Mouse (Mus musculus): ENCODE results near the gene Zfp410.
"Not testable (repeated sequence)": the region's sequence is repeated elsewhere in the genome, so short reads cannot be mapped to it uniquely, and the experiment has no call there.

Gene Zfp410

DNA sequence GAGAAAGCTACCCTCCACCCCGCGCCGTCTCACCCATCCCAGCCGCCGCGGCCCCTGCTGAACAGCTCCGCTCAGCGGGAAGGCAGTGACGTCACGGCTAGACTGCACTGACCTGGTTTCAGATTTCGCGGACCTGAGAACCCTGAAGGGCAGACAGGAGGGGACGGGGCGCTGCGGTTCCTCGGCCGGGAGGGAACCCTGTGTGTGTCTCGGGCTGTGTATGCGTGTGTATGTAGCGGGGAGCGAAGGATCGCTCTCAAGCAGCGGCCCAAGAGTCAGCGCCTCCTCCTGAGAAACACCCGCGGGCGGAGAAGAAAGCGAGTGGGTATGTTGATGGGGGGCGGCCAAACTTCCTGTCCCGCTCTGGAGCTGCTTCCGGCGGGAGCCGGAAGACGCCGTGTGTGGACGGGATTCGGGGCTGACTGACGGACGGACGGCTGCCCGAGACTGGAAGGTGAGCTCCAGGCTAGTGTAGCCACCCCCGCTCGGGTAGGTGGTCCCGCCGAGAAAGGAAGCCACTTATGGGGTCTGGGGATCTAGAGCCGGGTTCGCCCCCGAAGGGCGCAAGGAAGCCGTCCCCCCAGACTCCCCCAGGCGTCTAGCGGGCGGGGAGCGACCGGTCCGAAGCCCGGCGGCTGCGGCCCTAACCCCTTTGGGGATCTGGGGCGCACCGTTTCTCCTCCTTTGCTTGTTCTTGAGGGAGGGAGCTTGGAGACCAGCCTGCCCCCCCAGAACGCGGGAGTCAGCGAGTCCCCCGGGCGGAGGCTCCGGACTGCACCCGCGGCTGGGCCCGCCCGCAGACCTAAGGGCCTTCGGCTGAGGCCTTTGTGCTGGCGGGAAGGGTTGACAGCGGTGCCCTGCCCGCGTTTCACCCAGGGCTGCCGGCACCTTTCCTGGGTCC lies at the start of gene Zfp410:
Gene Zfp410 (plus strand): TSS at position 132 of the 901 bp plus-strand sequence.
- DNase-seq: peak; percentile 88

DNA sequence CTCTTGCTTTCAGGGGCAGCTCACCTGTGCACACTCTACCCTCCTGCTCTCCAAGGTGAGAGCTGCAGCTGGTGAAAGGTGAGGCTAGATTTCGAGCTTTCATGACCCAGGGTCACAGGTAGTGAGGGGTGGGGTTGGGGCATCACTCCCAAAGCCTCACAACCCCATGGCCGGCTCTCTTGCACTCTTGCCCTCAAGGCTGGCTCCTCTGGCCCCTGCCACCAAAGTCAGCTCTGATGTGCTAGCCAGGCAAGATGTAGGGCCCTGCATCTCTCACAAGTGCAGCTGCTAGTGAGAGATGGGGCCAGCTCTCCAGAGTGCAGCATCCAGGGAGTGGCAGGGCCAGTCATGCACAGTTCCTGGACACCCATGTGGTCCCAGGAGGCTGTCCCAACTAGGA lies 49.4 kb upstream of the Zfp410 start:
- no peak for DNase-seq

DNA sequence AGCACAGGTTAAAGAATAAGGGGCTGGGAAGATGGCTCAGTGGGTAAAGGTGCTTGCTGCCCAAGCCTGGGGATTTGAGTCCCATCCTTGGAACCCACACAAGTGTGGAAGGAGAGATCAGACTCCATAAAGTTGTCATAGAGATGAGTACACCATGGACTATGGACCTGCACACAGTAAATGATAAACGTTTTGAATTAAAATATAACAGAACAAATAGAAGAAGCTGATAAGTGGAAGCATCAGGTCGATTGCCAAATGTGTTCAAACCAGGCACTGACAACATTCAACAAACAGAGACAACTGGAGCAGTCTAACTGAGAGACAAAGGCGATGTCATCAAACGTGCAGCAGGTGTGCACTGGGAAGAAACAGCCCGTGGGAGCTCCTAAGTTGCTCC lies 43.3 kb upstream of the Zfp410 start:
- DNase-seq: no peak

DNA sequence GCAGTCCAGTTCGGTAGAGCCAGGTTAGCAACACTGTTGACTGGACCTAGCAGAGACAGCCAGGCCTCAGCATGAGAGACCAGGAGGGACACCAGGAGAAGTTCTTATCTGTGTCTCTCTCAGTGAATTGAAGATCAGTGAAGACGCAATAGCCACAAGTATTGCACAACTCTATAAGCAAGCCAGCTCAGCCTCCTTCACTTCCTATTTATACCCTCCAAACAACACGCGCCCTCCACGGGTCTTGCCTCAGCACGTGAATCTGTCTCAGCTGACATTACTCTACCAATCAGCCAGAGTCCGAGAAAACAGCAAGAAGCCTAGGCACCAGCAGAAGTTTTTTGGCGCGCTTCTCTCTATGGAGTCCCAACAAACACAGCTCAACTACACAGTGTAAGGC lies 41.4 kb upstream of the Zfp410 start:
- DNase-seq: no peak

DNA sequence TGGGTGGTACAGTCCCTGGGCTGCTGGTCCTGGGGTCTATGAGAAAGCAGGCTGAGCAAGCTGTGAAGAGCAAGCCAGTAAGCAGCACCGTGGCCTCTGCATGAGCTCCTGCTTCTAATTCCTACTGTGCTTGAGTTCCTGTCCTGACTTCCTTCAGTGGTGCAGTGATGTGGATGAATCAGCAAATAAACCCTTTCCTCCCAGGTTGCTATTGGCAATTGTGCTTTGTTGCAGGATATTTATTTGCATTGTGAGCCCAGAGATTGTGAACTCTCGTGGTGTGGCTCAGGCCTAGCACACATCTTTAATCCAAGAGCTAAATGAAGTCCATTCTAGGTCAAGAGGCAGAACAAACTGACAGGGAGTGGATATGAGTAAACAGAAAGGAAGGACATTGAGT lies 40.4 kb upstream of the Zfp410 start:
- no peak for DNase-seq

DNA sequence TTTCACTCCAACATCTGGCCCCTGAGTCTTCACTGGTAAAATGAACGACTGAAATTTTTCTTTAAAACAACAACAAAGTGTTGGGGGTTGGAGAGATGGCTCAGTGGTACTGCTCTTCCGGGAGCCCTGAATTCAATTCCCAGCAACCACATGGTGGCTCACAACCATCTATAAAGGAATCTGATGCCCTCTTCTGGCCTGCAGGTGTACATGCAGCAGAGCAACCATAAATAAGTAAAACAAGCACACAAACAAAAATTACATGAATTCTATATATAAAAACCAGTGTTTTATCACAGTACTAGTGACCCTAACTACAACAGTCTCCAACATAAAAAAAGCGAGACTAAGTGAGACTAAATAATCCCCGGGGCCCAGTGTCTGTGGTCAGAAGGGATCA lies 39.9 kb upstream of the Zfp410 start:
- DNase-seq: no peak

DNA sequence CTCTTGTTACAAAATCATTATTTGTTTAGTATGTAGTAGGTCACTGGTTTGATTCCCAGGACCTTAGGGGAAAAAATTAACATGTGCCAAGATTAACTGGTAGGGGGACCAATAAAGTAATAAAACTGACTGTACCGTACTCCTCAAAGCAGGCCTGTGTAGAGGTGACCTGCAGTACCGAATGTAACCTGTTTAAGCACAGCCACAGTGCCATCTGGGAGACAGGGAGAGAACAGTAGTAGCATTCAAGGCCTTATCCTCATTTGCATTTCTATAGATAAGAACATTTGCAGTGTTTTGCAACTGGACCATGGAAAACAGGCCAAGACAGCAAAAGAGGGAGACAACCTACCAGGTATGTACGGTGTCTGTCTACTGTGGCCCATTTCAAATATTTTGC lies 38.8 kb upstream of the Zfp410 start:
- no peak for DNase-seq

DNA sequence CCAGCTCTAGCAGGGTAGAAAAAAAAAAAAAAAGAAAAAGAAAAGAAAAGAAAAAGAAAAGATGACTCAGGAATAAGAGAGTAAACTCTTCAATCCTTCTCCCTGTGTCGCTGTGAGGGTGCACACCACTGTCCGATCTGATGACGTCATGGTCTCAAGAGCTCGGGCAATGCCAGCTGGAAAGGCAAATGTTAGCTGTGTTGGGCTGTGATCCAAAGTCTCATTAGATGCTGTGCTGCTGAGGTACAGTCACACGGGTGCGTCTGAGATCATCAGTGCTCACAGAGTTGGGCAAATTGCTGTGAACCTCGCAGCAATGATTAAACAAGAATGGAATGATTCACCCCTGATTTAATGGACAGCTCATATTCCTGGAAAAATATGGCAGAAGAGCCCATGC lies 37.8 kb upstream of the Zfp410 start:
- DNase-seq: no peak

DNA sequence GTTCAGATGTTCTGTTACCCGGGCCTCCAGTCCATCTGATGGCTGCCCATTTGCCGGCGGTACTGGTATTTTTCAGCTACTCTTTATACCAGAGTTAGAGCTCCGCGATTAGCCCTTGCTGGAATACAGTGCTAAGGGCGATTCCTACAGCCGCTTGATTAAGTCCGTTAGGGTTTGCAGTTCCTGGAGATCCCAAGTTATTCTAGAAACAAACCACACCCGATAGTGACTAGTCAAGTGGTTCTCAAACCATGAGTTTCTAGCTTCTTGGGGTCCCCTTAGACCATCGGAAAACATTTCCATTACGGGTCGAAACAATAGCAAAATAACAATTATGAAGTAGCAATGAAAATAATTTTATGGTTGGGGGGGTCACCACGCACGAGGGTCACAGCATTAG lies 32.3 kb upstream of the Zfp410 start:
- no peak for DNase-seq

DNA sequence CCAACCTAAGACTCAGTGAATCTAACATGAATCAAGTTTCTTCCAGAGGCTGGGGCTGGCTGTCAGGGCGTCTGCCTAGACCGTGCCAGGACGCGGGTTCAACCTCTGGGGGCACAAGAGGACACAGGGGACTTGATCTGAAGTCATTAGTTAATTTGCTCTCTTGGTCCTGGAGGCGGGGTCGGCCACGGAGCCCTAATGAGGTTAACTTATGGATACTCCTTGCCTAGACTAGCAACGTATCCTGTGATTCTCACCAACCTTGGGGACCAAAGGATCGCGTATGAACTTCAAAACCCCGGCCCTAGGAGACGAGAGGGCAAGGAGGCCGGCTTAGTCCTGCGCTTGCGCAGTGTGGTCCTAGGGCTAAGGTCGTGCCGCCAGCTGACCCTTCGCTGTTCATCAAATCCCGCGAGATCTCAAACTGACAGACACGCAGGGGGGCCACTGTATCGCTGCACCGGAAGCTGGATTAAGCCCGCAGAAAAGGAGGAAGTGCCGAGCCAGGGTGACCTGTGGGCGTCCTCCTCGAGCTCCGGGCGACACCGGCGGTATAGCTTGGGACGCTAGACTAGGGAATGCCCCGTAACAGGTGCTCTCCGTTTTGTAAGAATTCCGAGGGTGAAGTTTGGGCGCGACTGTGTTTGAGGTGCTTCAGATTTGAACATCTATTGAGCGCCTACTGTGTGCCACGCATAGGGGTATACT lies 31.6 kb upstream of the Zfp410 start, which contains the start of gene Ptgr2:
Gene Ptgr2 (plus strand): TSS at position 348 of the 708 bp plus-strand sequence.
- peak; percentile 93 for DNase-seq

DNA sequence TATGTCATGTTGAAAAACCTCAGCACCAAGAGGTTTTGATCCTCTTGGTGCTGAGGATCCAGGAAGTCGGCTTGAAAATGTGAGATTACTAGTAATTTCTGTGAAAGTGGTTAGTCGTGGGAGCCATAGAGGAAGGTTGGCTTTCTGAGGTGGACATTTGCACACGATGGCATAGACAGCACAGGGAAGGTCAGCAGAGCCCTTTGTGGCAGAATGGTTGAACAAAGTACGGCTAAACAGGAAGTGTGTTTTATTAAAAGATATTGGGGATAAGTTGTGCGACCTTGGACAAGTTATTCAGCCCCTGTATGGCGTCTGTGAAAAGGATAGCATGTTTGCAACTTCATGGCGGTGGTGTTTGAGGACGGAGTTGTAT lies 31.1 kb upstream of the Zfp410 start:
- DNase-seq: no peak

DNA sequence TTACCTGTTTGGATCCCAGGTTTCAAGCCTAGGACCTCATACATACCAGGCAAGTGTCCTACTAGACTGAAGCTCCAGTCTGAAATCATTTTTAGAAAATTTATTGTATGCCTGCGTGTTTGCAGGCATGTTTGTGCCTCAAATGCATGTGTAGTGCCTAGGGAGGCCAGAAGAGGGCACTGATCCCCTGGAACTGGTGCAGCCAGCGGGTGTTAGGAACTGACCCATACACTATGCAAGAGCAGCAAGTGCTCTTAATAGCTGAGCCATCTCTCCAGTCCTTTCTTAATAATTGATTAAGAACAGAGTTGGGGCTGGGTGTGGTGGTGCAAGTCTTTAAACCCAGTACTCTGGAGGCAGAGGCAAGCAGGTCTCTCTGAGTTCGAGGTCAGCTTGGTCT lies 28.2 kb upstream of the Zfp410 start:
- DNase-seq: peak; percentile 70

DNA sequence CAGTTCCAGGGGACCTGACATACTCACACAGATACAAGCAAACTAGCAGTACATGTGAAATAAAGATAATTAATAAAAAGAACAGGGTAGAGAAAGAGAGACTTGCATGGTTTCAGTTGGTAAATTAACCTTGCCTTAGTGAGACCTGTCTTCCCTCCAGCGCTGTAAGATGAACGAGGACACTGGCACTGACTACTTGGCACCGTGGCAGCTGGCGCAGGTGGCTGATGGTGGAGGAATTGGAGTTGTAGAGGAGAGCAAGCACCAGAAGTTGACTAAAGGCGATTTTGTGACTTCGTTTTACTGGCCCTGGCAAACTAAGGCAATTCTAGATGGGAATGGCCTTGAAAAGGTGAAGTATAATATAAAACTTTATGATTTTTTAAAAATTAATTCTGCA lies 18.8 kb upstream of the Zfp410 start:
- no peak for DNase-seq

DNA sequence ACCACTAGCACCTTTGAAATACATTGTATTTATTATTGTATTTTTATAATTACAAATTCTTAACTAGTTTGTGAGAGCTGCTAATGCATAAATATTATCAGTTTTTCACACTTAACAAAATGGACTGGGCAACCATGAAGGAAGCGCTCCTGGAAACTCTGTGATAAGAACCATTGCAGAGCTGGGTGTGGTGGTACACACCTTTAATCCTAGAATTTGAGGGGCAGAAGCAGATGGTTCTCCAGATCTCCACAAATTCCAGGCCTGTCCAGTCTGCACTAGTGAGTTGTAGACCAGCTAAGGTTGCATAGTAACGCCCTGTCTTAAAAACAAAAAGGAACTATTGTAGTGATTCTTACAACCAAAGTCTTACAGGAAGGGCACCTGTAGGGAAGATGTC lies 17.4 kb upstream of the Zfp410 start:
- DNase-seq: no peak

DNA sequence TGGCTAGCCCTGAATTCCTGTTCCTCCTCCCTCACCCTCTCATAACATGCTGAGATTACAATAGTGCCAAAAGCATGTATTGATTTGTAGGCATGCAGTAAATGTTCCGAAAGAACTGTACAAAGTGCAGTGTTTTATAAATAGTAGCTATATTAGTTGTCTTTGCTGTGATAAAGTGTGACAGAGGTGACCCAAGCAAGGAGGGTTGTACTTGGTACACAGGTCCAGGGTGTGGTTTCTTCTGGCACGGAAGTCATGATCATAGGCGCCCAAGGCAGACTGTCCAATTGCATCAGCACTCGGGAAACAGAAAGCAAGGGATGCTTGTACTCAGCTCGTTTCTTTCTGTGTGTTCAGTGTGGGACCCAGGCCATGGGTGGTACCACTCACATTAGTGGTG lies 12.6 kb upstream of the Zfp410 start:
- DNase-seq: no peak

DNA sequence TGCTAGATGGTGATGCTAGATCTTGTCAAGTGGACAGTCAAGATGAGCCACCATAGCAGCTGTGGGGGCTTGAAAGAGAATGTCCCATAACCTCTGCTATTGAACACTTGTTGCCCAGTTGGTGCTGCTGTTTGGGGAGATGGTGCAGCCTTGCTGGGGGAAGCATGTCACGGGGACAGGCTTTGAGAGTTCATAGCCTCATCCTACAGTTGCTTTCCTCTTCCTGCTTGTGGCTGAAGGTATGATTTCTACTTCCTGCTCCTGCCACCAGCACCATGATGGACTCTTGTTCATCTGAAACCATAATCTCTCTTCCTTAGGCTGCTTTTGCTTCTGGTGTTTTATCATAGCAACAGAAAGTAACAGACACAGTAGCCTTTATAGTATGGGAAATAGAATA lies 12.1 kb upstream of the Zfp410 start:
- no peak for DNase-seq

DNA sequence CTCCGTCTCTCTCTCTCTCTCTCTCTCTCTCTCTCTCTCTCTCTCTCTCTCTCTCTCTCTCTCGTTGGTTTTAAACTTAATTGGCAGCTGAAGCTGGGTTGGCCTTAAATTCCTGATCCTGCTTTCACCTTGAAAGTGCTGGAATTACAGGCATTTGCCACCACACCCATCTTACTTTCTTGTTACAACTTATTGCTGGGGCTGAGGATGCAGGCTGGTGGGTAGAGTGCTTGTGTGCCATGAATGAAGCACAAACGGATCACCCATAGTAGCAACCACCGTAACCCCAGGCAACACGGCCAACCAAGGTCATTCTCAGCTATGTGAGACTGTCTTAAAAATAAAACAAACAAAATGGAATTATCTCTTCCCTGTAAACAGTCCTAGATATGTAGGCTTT lies 5.3 kb upstream of the Zfp410 start:
- DNase-seq: no peak

DNA sequence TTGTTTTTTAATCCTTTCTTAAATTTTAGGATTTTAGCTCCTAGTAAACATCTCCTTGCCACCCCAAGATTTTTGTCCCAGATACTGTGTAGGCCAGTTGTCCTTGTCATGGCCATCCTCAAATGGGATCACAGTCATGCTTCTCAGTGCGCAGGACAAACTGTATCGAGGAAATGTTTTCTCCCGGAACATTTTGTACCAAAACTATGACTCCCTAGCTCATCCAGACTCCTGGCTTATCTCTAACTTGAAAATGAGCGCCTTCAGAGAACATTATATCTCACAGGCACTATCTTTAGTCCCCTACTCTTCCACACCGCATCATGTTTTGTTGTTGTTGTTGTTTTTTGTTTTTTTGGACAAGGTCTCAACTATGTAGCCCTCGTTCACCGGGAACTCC lies 646 bp upstream of the Zfp410 start:
- DNase-seq: no peak

DNA sequence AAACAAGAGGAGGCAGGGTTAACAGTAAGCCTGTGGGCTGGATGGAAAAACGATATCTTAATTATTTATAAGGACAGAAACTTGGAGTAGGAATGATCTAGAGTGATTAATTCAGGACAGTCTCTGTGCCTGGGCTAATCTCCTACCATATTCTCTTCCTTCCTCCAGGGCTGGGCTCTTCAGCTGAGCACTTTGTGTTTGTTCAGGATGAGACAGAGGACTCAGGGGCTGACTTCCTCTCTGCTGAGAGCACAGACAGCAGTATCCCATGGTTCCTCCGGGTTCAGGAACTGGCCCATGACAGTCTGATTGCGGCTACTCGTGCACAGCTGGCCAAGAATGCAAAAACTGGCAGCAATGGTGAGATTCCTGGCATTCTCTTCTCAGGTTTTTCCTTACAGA lies 10.5 kb downstream of the Zfp410 start:
- peak; percentile 17 for DNase-seq

DNA sequence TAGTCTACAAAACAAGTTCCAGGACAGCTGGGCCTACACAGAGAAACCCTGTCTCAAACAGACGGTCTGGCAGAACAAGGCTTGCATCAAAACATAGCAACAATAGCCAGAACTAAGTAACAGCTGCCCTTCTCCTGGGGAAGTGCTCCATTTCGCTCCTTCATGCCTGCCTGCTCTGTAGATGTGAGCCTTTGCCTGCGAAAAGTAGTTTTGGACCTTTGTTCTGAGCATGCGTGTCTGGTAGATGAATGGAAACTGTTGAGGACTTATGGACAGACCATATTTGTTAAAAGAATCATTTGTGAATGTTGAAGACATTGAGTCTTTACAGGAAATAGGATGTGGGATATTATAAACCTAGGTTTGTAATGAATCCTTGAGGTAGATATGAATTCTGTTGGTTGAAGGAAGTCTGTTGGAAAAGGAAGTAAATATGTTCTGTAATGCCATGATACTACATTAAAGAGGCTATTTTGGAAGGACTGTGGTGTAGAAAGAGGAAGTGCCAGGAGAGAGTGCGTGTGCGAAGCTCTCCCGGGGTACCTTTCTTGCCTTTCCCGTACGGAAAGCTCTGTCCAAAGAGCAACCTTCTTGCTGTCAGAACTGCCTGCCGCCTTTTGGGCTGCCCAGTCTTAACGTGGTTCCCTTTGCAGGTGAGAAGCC lies 20.4 kb downstream of the Zfp410 start:
- no peak for DNase-seq

DNA sequence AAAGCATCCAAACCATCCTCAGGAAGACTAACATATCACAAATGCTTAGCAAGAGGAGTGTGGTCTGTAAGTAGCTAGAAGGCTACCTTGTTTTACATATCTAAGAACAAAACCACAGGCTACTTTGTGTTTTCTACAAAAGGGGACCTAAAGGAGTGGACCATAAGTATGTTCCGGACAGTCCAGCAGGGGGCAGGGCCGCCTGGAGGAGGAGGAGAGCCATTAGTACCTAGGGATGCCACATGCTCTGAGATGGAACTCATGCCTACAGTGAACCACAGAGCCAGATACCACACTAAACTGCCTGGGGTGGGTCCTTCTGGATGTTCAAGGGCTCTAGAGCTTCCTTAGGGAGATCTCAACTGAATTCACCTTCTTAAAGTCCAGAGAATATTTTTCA lies 30.5 kb downstream of the Zfp410 start:
- DNase-seq: peak; percentile 44

DNA sequence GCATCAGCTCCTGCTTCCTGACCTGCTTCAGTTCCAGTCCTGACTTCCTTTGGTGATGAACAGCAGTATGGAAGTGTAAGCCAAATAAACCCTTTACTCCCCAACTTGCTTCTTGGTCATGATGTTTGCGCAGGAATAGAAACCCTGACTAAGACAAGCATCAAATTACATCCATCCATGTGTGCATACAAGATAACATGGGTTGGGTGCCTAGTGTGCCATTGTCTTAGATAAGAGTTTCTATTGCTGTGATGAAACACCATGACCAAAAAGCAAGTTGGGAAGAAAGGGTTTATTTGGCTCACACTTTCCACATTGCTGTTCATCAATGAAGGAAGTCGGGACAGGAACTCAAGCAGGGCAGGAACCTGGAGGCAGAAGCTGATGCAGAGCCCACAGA lies 42.0 kb downstream of the Zfp410 start:
- DNase-seq: not testable (repeated sequence)

DNA sequence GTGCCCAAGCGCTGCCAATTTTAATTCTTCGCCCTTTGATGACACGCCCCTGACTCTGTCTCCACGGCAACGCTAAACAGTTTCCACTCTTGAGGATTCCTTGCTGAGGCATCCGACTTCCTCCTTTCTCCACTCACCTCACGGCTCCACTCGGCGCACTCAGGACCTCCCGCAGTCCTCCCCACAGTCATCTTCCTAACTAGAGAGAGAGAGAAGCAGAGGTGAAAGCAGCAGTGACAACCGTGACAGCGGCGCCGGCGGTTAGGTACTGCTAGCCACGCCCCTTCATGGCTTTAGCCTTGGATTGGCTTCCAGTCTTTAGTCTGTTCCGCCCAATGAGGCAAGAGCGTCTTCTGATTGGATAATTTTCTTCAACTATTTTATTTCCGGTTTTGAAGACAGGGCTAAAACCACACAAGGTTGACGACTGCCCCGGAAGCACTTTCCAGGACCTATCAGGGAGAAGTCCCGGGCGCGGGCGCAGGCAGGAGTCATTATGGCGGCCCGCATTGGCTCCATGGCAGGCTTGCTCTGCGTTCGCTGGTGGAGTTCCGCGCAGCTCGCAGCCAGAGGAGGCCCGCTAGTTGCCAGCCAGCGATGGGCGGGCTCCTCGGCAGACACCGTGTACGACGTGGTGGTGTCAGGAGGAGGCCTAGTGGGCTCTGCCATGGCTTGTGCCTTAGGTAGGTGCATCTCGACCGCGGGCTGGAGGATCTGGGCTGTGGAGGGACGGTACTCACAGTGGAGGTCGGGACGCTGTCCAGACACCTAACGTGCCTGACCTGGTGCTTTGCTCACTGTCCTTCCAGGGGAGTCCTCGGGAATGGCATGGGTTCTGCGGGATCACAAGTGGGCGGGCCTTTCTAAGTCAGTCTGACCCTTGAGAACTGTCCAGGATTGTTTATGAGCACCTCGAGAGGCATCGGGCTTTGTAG lies 45.2 kb downstream of the Zfp410 start, which contains the start of the genes Coq6 and Fam161b:
Gene Coq6 (plus strand): TSS at position 103 of the 935 bp plus-strand sequence.
Gene Fam161b (minus strand): TSS at position 279 of the 935 bp plus-strand sequence.
- peak; percentile 93 for DNase-seq

Measured in lung, postnatal 14 days (tissue).